Mouse (Mus musculus): ENCODE data around the gene Ppp1r12a.

DNA sequence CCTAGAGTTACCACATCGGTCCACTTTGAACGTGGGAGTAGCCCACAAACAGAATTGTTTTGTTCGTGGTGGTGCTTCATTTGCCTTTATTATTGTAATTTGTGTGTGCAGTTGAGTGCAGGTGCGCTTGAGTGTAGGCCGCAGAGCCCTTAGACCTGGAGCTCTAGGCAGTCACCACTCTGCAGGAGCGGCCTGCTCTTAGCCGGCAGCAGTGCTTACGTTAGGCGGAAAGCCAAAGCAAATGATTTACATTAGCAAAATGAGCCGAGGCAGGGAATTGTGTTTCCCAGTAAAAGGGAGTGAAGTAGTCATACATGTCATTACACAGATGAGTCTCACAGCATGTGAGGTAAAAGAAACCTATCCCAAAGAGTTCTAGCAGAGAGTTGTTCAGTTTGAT is 77.1 kb downstream of the Ppp1r12a start:
- no peak for TF ChIP-seq CTCF (conservative IDR thresholded peaks at IDR 0.05; ENCODE audit: low read length)
- no peak for TF ChIP-seq POU5F1 (IDR thresholded peaks at IDR 0.05; ENCODE audit: borderline replicate concordance, low read length)
- no peak for TF ChIP-seq NANOG (IDR thresholded peaks at IDR 0.05; ENCODE audit: borderline replicate concordance, low read length)

All from E14TG2a.4 (cell line).